Mouse (Mus musculus): ENCODE data around the gene 2010111I01Rik.

GRCm38 (mm10) chr13:63326015-63326414 lies 361.3 kb downstream of the 2010111I01Rik start:
- no peak for TF ChIP-seq EP300 (IDR thresholded peaks at IDR 0.05; ENCODE audit: low read depth)
- no peak for TF ChIP-seq CTCF (IDR thresholded peaks at IDR 0.05; ENCODE audit: low read depth)

Measured in liver, embryonic 14.5 days (tissue).